In genomic region chr1:160027939-160028338, GRCm38 (mm10) we compare ENCODE assay signal across 20 mouse cellular contexts.
"Had no signal": no experiment of that assay in that cellular context is flagged by ENCODE, and none has a peak within 500 bp of the region (broad histone marks: within the 10 kb centered on the region; RNA-seq: fewer than 3 reads in every experiment).

No protein-coding gene starts in this region.

- H3K36me3 ChIP-seq: liver, embryonic 13.5 days; midbrain, embryonic 10.5 days; midbrain, embryonic 13.5 days; neural tube, embryonic 13.5 days; stomach, embryonic 15.5 days had no signal

- ATAC-seq: intestine, embryonic 16.5 days; midbrain, embryonic 13.5 days; midbrain, embryonic 16.5 days had no signal

- H3K4me3 ChIP-seq: left cerebral cortex, adult 2 months; liver, embryonic 13.5 days; midbrain, embryonic 10.5 days; midbrain, embryonic 13.5 days; myocyte; neural tube, embryonic 13.5 days; stomach, embryonic 15.5 days had no signal

- H3K4me2 ChIP-seq: liver, embryonic 13.5 days; midbrain, embryonic 13.5 days; neural tube, embryonic 13.5 days; stomach, embryonic 15.5 days had no signal

- DNase-seq: kidney, adult 18-20 months; kidney, adult 9 months; kidney, postnatal 25 days; layer of hippocampus, postnatal 36 days; liver, embryonic 13.5 days; lung, adult 2 months; lung, postnatal 14 days; lung, postnatal 4 days; retina, postnatal 1 day; right cerebral cortex, postnatal 4 days; thymus, postnatal 36 days had no signal

- H3K27ac ChIP-seq: kidney, postnatal 0 days; left cerebral cortex, adult 2 months; liver, embryonic 13.5 days; midbrain, embryonic 10.5 days; midbrain, embryonic 13.5 days; neural tube, embryonic 13.5 days; stomach, embryonic 15.5 days had no signal

- H3K9ac ChIP-seq: liver, embryonic 13.5 days; midbrain, embryonic 13.5 days; neural tube, embryonic 13.5 days; stomach, embryonic 15.5 days had no signal

- H3K9me3 ChIP-seq: liver, embryonic 13.5 days; midbrain, embryonic 10.5 days; midbrain, embryonic 13.5 days; neural tube, embryonic 13.5 days; stomach, embryonic 15.5 days had no signal

- H3K27me3 ChIP-seq: liver, embryonic 13.5 days; midbrain, embryonic 13.5 days; neural tube, embryonic 13.5 days; stomach, embryonic 15.5 days had no signal

- H3K4me1 ChIP-seq: midbrain, embryonic 13.5 days; neural tube, embryonic 13.5 days; stomach, embryonic 15.5 days had no signal
